Mouse (Mus musculus) lung, embryonic 15.5 days (tissue): ENCODE data around the gene Gabarapl1. TPM values are rescaled to one million over a fixed set of nuclear protein-coding genes. Genes with fewer than 3 reads are reported as not detected.
"Not testable (repeated sequence)": the region's sequence is repeated elsewhere in the genome, so short reads cannot be mapped to it uniquely, and the experiment has no call there.

Source experiments
- ATAC-seq: fragments of 200-750 bp; cut with Nextera tagmentation; 2 replicates; pipeline ENCODE4 v1.8.0; 2017; ENCODE audit warnings: moderate number of reproducible peaks, borderline replicate concordance; ENCODE audit not compliant: low FRiP score, low TSS enrichment; ENCODE audit errors: extremely low read depth
- H3K27ac ChIP-seq: fragments of 300-500 bp; sonication (generic); 2 replicates; pipeline ENCODE4 v1.5.1; 2015; ENCODE audit warnings: moderate library complexity, mild to moderate bottlenecking, inconsistent platforms
- H3K27me3 ChIP-seq: fragments of 300-500 bp; sonication (generic); 2 replicates; pipeline ENCODE4 v1.6.1; 2015; ENCODE audit warnings: inconsistent platforms
- H3K36me3 ChIP-seq: fragments of 300-500 bp; sonication (generic); 2 replicates; pipeline ENCODE4 v1.6.1; 2015; ENCODE audit warnings: inconsistent platforms
- H3K4me1 ChIP-seq: fragments of 300-500 bp; sonication (generic); 2 replicates; pipeline ENCODE4 v1.6.1; 2015; ENCODE audit warnings: inconsistent platforms
- H3K4me2 ChIP-seq: fragments of 300-500 bp; sonication (generic); 2 replicates; pipeline ENCODE4 v1.6.1; 2015; ENCODE audit warnings: inconsistent platforms, mild to moderate bottlenecking, moderate library complexity
- H3K4me3 ChIP-seq: fragments of 300-500 bp; sonication (generic); 2 replicates; pipeline ENCODE4 v1.5.1; 2015; ENCODE audit warnings: mild to moderate bottlenecking, inconsistent platforms
- H3K9ac ChIP-seq: fragments of 300-500 bp; sonication (generic); 2 replicates; pipeline ENCODE4 v1.6.1; 2015; ENCODE audit warnings: inconsistent platforms
- H3K9me3 ChIP-seq: fragments of 300-500 bp; sonication (generic); 2 replicates; pipeline ENCODE4 v1.6.1; 2016; ENCODE audit warnings: inconsistent platforms
- WGBS: fragments of 180-500 bp; shearing (Covaris S2); methylation state at CpG from one replicate; pipeline ENCODE4 v1.1.7; 2015; 5-methylcytosine and 5-hydroxymethylcytosine counted together
- polyA plus RNA-seq: library from polyadenylated mRNA; unstranded; fragments of >200 nt; fragmentation: Nextera tagmentation; extraction: Ambion mirVana; gene quantifications from 2 replicates; pipeline ENCODE4 v1.2.1, GENCODE M21; 2015

Gene Gabarapl1
- polyA plus RNA-seq: 47.0 and 48.2 TPM in 2 replicates

- peak; percentile 87 for ATAC-seq
- peak within 1 kb of the TSS; percentile 35; the same call in 1 of the 2 replicates for H3K27ac ChIP-seq
- peaks cover 2% of the 10 kb centered on the region; the same call in 1 of the 2 replicates for H3K36me3 ChIP-seq
- peak within 1 kb of the TSS; percentile 55 for H3K9ac ChIP-seq
- no peaks in the 10 kb centered on the region for H3K9me3 ChIP-seq
- H3K27me3 ChIP-seq: no peaks in the 10 kb centered on the region
- under 1% methylated on average over 55 of the region's 55 CpGs for WGBS
- peaks cover 20% of the 10 kb centered on the region for H3K4me1 ChIP-seq
- H3K4me2 ChIP-seq: peak within 1 kb of the TSS; percentile 92
- peak within 1 kb of the TSS; percentile 86 for H3K4me3 ChIP-seq
Observed at GRCm38 (mm10) chr6:129532942-129533860, at the start of gene Gabarapl1. Gene Gabarapl1 (plus strand): TSS chr6:129533160.

GRCm38 (mm10) chr6:129494924-129495323 lies 38.0 kb upstream of the Gabarapl1 start:
- no peak overlapping the region for H3K9ac ChIP-seq
- no peaks in the 10 kb centered on the region for H3K9me3 ChIP-seq
- WGBS: 74% methylated on average over 4 of the region's 4 CpGs
- H3K4me2 ChIP-seq: no peak overlapping the region
- no peak overlapping the region for H3K27ac ChIP-seq
- no peaks in the 10 kb centered on the region for H3K36me3 ChIP-seq
- no peaks in the 10 kb centered on the region for H3K27me3 ChIP-seq
- ATAC-seq: no peak
- no peak overlapping the region for H3K4me3 ChIP-seq
- no peaks in the 10 kb centered on the region for H3K4me1 ChIP-seq

GRCm38 (mm10) chr6:129497345-129498218 lies 35.4 kb upstream of the Gabarapl1 start:
- Histone ChIP-seq H3K9me3 (no peaks in the 10 kb centered on the region), H3K36me3 (no peaks in the 10 kb centered on the region), H3K4me2 (no peak overlapping the region), H3K9ac (no peak overlapping the region), H3K27ac (no peak overlapping the region), H3K27me3 (no peaks in the 10 kb centered on the region), H3K4me3 (no peak overlapping the region), H3K4me1 (no peaks in the 10 kb centered on the region)
- ATAC-seq: peak; percentile 83
- 35% methylated on average over 3 of the region's 3 CpGs for WGBS

- 88% methylated on average over 1 of the region's 1 CpGs for WGBS
- H3K4me1 ChIP-seq, H3K4me3 ChIP-seq, H3K27me3 ChIP-seq, H3K9me3 ChIP-seq, H3K36me3 ChIP-seq, H3K27ac ChIP-seq, H3K9ac ChIP-seq, H3K4me2 ChIP-seq, ATAC-seq: not testable (repeated sequence)
Observed at GRCm38 (mm10) chr6:129499516-129499915, 33.4 kb upstream of the Gabarapl1 start.

GRCm38 (mm10) chr6:129503471-129503870 lies 29.5 kb upstream of the Gabarapl1 start:
- no peak overlapping the region for H3K4me2 ChIP-seq
- H3K36me3 ChIP-seq: no peaks in the 10 kb centered on the region
- H3K27me3 ChIP-seq: no peaks in the 10 kb centered on the region
- no peak overlapping the region for H3K27ac ChIP-seq
- H3K9ac ChIP-seq: no peak overlapping the region
- WGBS: 78% methylated on average over 2 of the region's 2 CpGs
- no peaks in the 10 kb centered on the region for H3K4me1 ChIP-seq
- H3K4me3 ChIP-seq: no peak overlapping the region
- no peak for ATAC-seq
- H3K9me3 ChIP-seq: no peaks in the 10 kb centered on the region

- WGBS: 59% methylated on average over 9 of the region's 9 CpGs
- Histone ChIP-seq H3K4me2 (no peak within 1 kb of the TSS), H3K4me3 (no peak within 1 kb of the TSS), H3K27ac (no peak within 1 kb of the TSS), H3K4me1 (peaks cover 8% of the 10 kb centered on the region; the same call in 1 of the 2 replicates), H3K9ac (no peak within 1 kb of the TSS), H3K9me3 (no peaks in the 10 kb centered on the region), H3K36me3 (no peaks in the 10 kb centered on the region), H3K27me3 (no peaks in the 10 kb centered on the region)
- ATAC-seq: no peak
Observed at GRCm38 (mm10) chr6:129507024-129507423, 25.9 kb upstream of the Gabarapl1 start, which contains the start of gene Olr1. Gene Olr1 (minus strand): TSS chr6:129507165.

- Histone ChIP-seq H3K36me3 (no peaks in the 10 kb centered on the region), H3K27ac (no peak overlapping the region), H3K9me3 (no peaks in the 10 kb centered on the region), H3K4me3 (no peak overlapping the region), H3K4me1 (peaks cover 31% of the 10 kb centered on the region), H3K9ac (no peak overlapping the region), H3K4me2 (no peak overlapping the region), H3K27me3 (no peaks in the 10 kb centered on the region)
- WGBS: 59% methylated on average over 6 of the region's 6 CpGs
- ATAC-seq: no peak
Observed at GRCm38 (mm10) chr6:129510120-129510911, 22.6 kb upstream of the Gabarapl1 start.

GRCm38 (mm10) chr6:129512367-129512766 lies 20.6 kb upstream of the Gabarapl1 start, which contains the start of gene Tmem52b:
Gene Tmem52b (plus strand): TSS chr6:129512555.
- 49% methylated on average over 3 of the region's 3 CpGs for WGBS
- H3K27me3 ChIP-seq: no peaks in the 10 kb centered on the region
- H3K4me3 ChIP-seq: no peak within 1 kb of the TSS
- ATAC-seq: no peak
- no peak within 1 kb of the TSS for H3K4me2 ChIP-seq
- no peak within 1 kb of the TSS; the same call in 1 of the 2 replicates for H3K27ac ChIP-seq
- no peak within 1 kb of the TSS for H3K9ac ChIP-seq
- peaks cover 31% of the 10 kb centered on the region for H3K4me1 ChIP-seq
- H3K36me3 ChIP-seq: no peaks in the 10 kb centered on the region
- no peaks in the 10 kb centered on the region for H3K9me3 ChIP-seq

GRCm38 (mm10) chr6:129512868-129513267 lies 20.1 kb upstream of the Gabarapl1 start:
- Histone ChIP-seq H3K27ac (no peak overlapping the region; the same call in 1 of the 2 replicates), H3K4me1 (peaks cover 31% of the 10 kb centered on the region), H3K27me3 (no peaks in the 10 kb centered on the region), H3K4me3 (no peak overlapping the region), H3K4me2 (no peak overlapping the region), H3K36me3 (no peaks in the 10 kb centered on the region), H3K9me3 (no peaks in the 10 kb centered on the region), H3K9ac (no peak overlapping the region)
- WGBS: 41% methylated on average over 8 of the region's 8 CpGs
- ATAC-seq: no peak; the same call in 1 of the 2 replicates

GRCm38 (mm10) chr6:129513409-129513808 lies 19.6 kb upstream of the Gabarapl1 start:
- Histone ChIP-seq H3K27ac (peak overlapping the region; percentile 57), H3K4me1 (peaks cover 31% of the 10 kb centered on the region), H3K27me3 (no peaks in the 10 kb centered on the region), H3K4me3 (no peak overlapping the region), H3K4me2 (no peak overlapping the region), H3K36me3 (no peaks in the 10 kb centered on the region), H3K9ac (no peak overlapping the region), H3K9me3 (no peaks in the 10 kb centered on the region)
- 16% methylated on average over 1 of the region's 1 CpGs for WGBS
- peak; percentile 81; the same call in 1 of the 2 replicates for ATAC-seq

- peaks cover 31% of the 10 kb centered on the region for H3K4me1 ChIP-seq
- H3K27me3 ChIP-seq: no peaks in the 10 kb centered on the region
- H3K4me2 ChIP-seq: no peak overlapping the region
- H3K4me3 ChIP-seq: no peak overlapping the region
- H3K27ac ChIP-seq: no peak overlapping the region; the same call in 1 of the 2 replicates
- H3K9ac ChIP-seq: no peak overlapping the region
- WGBS: 37% methylated on average over 2 of the region's 2 CpGs
- H3K36me3 ChIP-seq: no peaks in the 10 kb centered on the region
- ATAC-seq: no peak
- no peaks in the 10 kb centered on the region for H3K9me3 ChIP-seq
Observed at GRCm38 (mm10) chr6:129514376-129514775, 18.6 kb upstream of the Gabarapl1 start.
